Mouse (Mus musculus): Measurements from ENCODE around the gene Rpl18a. TPM values are rescaled to one million over a fixed set of nuclear protein-coding genes. Genes with fewer than 3 reads are reported as not detected.

Gene Rpl18a
- total RNA-seq, 2 experiments from 2014 or later, result 1,312 to 1,373 TPM

GRCm38 (mm10) chr8:70880546-70880945, 16.7 kb downstream of the Rpl18a start:
- peak in 1 of 2 experiments; percentile 32 for DNase-seq

GRCm38 (mm10) chr8:70880126-70880525, 17.1 kb downstream of the Rpl18a start:
- peak in 1 of 2 experiments; percentile 63 for DNase-seq

GRCm38 (mm10) chr8:70879500-70879899, 17.7 kb downstream of the Rpl18a start:
- DNase-seq, result no peak

DNA sequence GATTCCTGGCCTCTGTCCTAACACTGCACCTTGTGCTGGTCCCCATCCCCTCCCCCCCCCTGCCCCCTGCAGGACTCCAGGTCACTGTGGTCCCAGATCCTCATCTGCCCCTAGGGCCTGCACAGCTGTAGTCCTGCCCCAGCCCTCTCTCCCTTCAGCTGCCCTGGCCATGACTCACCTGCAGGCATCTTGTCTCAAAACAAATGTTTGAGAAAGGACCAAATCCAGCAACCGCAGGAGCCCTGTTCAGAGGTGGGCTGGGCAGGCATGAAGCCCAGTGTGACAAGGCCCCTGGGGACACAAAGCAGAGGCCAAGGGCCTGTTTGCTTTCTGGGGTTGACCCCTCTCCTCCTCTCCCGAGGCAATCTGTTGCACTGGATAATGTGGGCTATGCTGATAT, 19.0 kb downstream of the Rpl18a start:
- no peak for DNase-seq

- no peak for DNase-seq
Measured at GRCm38 (mm10) chr8:70876382-70876781, 20.8 kb downstream of the Rpl18a start.

DNA sequence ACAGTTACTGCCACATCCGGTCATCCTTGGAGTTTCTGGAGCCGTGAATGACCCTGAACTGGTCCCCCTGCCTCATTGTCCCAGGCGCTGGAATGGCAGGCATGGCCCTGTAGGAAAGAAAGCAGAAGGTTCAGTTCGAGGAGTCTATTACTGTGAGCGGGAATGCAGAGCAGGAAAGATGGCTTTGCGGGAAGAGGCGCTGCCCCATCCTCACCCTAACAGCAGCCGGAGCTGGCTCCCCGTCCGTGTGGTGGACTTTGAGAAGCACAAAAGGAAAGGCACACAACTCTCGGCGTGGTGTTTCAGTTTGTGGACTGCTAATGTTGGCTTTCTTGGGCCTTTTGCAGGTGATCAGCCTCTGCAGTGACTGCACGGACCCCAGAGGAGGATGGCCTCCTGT, 22.8 kb downstream of the Rpl18a start:
- DNase-seq, result no peak

DNA sequence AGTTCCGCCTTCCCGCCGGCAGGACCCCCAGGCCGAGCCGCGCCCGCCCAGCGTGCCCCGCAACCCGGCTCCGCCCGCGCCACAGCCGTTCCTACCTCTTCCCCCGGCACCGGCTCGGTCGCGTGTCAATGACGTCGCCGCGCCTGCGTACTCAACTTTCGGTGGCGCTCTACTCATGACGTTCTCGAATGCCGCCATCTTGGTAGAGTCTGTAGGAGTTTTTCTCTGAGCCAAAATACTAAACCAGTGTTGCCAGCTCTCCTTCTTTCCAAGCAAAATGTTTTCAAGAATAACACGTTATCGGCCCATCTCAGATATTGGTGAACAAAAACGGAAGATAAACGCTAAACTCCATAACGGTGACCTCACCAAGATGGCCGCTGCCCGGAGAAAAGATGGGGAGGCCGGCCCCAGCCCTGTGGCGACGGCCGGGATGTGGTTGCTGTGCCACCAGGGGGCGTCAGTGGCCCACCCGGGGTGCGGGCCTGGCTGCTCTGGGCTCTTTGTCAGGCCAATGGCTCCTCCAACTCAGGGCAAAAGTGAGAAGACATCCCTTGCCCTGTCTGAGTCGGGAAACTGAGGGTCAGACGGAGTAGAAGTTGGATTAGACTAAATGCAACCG, 23.7 kb downstream of the Rpl18a start, which contains the start of gene Ccdc124:
Gene Ccdc124 (minus strand): TSS at position 572 of the 622 bp plus-strand sequence.
- peak; percentile 96 to 98 for DNase-seq

GRCm38 (mm10) chr8:70872643-70873363, 24.4 kb downstream of the Rpl18a start:
- no peak for DNase-seq

GRCm38 (mm10) chr8:70871195-70871807, 25.9 kb downstream of the Rpl18a start:
- DNase-seq, result no peak

DNA sequence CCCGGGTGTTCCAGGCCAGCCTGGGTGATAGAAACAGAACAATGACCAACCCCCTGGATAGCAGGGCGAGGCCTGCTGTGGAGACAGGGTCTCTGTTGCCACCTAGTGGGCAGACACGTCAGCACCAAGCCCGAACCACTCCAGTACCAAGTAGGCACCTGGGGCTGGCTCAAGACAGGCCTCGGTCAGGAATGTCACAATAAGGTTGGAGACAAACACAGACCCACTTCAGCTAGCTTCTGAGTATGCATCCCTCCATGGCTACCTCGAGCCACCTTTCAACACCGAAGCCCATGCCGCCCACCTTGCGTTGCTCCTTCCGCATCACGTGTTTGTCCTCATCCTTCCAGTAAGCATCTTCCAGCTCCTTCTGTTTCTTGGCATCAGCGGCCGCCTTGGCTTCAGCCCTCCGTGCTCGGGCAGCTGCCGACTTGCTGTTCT, 27.6 kb downstream of the Rpl18a start:
- DNase-seq, result peak; percentile 76 to 83

DNA sequence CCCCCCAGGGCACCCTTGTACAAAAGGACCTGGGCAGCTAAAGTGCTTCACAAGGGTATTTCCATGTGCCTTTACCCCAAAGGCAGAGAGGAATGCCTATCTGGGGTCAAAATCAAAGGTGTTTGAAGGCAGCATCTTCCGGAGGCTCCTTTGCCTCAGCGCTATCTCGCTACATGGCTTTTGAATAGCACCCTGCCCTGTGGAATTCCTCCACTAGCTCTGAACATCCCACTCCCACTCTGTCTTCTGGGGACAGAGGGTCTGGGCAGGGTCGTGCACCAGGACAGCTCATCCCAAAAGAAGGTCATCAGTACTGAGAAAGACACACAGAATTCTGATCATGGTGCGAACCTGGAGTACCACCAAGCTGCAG, 28.0 kb downstream of the Rpl18a start:
- no peak for DNase-seq

GRCm38 (mm10) chr8:70868559-70869198, 28.5 kb downstream of the Rpl18a start:
- peak; percentile 52 to 70 for DNase-seq

DNA sequence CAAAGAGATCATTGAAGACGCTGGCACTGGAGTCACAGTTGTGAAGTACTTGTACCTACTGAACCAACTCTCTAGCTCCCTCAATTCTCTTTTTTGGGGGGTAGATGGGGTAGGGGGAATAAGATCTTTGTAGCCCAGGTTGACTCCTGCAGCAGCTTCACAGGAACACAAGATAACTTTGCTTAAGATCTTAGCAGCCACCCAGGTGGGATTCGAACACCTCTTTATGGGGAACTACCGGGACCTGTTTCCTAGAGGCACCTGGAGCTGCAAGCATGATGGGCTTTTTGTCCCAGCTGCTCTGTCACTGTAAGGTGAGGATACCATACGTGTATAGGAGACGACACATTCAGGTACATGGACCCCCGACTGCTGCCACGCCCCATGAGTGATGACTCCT, 30.6 kb downstream of the Rpl18a start:
- no peak for DNase-seq

DNA sequence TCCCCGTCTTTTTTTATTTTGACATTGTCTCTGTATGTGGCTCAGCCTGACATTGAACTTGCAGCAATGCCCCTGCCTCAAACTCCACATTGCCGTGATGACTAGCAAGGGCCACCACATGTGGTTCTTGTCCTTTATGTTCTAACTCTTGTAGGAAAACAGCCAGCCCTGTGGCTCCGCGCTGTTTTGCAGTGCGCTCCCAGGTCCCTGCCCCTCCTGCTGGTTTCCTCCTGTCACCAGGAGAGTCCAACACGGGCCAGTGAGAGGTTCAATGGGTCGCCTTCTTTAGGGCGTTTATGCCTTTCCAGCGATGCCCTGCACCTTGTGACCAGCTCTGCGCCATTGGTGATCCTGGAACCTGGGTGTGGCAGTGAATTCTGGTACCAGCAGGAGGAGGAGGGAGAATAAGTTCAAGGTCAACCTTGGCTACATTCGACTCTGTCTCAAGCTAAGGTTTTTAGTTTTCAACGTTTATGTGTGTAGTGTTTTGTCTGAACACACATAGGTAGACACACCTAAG, 31.2 kb downstream of the Rpl18a start:
- DNase-seq, result peak in 1 of 2 experiments; percentile 28

DNA sequence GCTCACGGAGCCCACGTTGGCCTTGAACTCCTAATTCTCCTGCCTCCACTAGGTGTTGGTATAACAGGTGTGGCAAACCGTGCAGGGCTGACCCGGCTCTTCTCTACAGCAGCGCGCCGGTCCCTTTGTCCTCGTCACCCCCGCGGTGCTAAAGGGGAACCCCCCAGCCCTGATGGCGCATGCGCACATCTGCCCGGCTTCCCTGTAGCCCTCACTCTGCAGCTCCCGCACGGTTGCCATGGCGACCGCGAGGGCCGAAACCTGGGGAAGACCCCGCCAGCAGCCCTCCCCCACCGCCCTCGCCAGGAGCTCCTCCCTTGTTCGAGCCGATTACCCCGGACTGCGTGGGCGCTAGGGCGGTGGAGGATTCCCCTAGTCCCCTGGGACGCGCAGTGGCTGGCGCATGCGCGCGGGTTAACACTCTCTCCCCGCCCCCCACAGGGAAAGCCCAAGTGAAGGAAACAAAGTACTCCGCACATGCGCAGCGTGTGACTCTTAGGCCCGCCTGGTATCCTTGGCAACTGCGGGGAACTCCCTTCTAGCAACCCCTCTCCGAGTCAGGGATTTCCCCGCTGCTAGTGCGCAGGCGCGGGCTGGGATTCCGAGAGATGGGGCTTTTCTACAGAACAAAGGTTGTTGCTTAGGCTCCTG, 31.7 kb downstream of the Rpl18a start:
- DNase-seq, result peak; percentile 99

- DNase-seq, result peak; percentile 32 to 39
Measured at GRCm38 (mm10) chr8:70864712-70865221, 32.4 kb downstream of the Rpl18a start.

DNA sequence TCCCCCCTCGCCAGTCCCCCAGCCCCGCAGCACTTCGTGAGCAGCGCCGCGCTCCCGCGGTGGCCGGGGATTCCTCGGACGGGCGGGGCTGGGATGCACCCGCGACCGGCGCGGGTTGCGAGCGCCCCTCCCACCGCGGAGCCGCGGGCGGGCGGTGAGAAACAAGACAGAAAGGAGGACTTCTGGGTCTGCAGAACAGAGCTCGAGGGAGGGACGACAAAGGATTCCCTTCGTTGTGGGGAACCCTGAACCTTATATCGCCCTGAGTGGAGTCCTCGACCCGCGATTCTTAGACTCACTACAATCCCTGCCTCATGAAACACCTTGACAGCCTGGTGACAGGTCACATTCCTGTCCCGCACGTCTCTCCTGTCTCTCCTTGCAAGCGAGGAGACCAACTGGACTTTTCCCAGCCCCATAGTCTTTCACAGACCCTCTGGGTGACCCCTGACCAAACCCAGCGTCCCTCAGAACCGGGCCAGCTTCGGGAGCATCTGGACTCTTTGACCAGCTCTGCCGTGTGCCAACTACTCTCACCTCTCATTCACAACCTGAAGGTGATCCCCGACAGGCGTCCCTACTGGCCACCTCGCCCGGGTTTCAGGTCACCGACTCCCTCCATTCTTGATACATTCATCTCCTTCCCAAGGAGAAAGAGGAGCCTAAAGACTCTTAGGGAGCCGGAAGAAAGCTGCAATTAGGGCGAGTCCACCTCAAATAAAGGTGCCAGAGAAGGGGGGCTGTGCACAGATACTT, 33.1 kb downstream of the Rpl18a start:
- DNase-seq, result peak; percentile 42 to 58

GRCm38 (mm10) chr8:70862824-70863641, 34.2 kb downstream of the Rpl18a start, which contains the start of gene Kcnn1:
TSS of gene Kcnn1 (minus strand) at chr8:70863258.
- no peak for DNase-seq

DNA sequence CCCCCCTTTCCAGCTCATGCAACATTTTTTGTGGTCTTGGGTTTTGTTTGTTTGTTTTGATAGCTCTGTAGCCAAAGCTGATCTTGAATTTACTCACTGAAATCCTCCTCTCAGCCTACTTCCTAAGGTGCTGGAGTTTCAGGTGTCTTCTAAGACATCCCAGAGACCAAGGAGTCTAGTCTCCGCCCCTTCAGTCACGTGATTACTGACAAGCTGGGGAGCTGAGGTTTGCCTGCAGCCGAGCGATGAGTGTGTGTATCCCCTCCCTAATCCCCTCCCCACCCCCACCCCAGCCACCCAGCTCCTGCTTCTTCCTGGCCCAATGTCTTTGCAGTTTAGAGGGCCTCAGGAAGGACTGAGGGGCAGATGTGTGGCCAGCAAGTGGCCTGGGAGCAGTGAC, 39.7 kb downstream of the Rpl18a start:
- no peak for DNase-seq

Measured in adrenal gland, postnatal 36 days (tissue).